9 mouse cellular contexts compared by ENCODE assay signal in the genomic region with DNA sequence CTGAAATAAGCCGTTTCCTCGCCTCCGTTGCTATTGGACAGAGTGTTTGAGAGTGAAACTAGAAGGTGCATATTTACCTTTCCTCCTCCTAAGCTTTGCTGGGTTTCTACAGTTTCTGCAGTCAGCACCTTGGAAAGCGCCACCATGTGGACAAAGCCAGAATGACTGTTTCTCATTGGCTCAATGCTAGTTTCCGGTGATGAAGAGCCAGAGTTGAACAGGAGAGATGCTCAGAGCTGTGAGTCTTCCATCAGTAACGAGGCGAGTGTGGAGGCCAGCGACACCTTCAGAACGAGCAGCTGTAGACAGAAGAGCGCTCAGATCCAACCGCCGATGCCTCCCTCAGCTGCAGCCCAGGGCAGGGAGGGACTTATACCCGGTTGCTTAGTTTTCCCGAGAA. TPM values are rescaled to one million over a fixed set of nuclear protein-coding genes. Genes with fewer than 3 reads are reported as not detected.
DNase-seq lines count a peak whose midpoint lies in the region; ATAC-seq lines count a peak whose summit lies in the region.
"Had no signal": no experiment of that assay in that cellular context is flagged by ENCODE, and none has a peak within 500 bp of the region (broad histone marks: within the 10 kb centered on the region; RNA-seq: fewer than 3 reads in every experiment).

No protein-coding gene starts in this region.

- no peak overlapping the region for H3K27ac ChIP-seq in hindbrain, embryonic 10.5 days
- H3K27ac ChIP-seq in hindbrain, embryonic 13.5 days: no peak overlapping the region
- H3K27ac ChIP-seq in midbrain, embryonic 10.5 days (replicated peaks): no peak overlapping the region
- H3K27ac ChIP-seq: liver, embryonic 15.5 days had no signal

- peaks cover 20% of the 10 kb centered on the region for H3K27me3 ChIP-seq in hindbrain, embryonic 10.5 days (ENCODE audit: insufficient read depth, poor library complexity, severe bottlenecking)
- H3K27me3 ChIP-seq in hindbrain, embryonic 13.5 days: 0 out of 2 replicates have a peak, but pooled peaks cover 4% of the 10 kb centered on the region
- H3K27me3 ChIP-seq in midbrain, embryonic 10.5 days (ENCODE audit: low read depth, poor library complexity, severe bottlenecking): peaks cover 27% of the 10 kb centered on the region
- H3K27me3 ChIP-seq: liver, embryonic 15.5 days had no signal

- H3K9me3 ChIP-seq in hindbrain, embryonic 10.5 days: no peaks in the 10 kb centered on the region
- no peaks in the 10 kb centered on the region for H3K9me3 ChIP-seq in hindbrain, embryonic 13.5 days
- H3K9me3 ChIP-seq in midbrain, embryonic 10.5 days (replicated peaks): no peaks in the 10 kb centered on the region
- H3K9me3 ChIP-seq: liver, embryonic 15.5 days had no signal

- no peaks in the 10 kb centered on the region for H3K36me3 ChIP-seq in hindbrain, embryonic 10.5 days
- no peaks in the 10 kb centered on the region for H3K36me3 ChIP-seq in hindbrain, embryonic 13.5 days
- H3K36me3 ChIP-seq in midbrain, embryonic 10.5 days: no peaks in the 10 kb centered on the region
- H3K36me3 ChIP-seq: liver, embryonic 15.5 days had no signal

- H3K4me2 ChIP-seq in hindbrain, embryonic 13.5 days: no peak overlapping the region
- H3K4me2 ChIP-seq: liver, embryonic 15.5 days had no signal

- ATAC-seq in hindbrain, embryonic 13.5 days (ENCODE audit: low FRiP score): no peak

- peaks cover 18% of the 10 kb centered on the region for H3K4me1 ChIP-seq in hindbrain, embryonic 10.5 days (replicated peaks)
- 0 out of 2 replicates have a peak, but pooled peaks cover 6% of the 10 kb centered on the region for H3K4me1 ChIP-seq in hindbrain, embryonic 13.5 days (replicated peaks)
- H3K4me1 ChIP-seq in midbrain, embryonic 10.5 days: peaks cover 10% of the 10 kb centered on the region

- WGBS in hindbrain, embryonic 10.5 days: 47% methylated on average over 14 of the region's 14 CpGs
- WGBS in hindbrain, embryonic 13.5 days: 43% methylated on average over 14 of the region's 14 CpGs
- WGBS in midbrain, embryonic 10.5 days: 45% methylated on average over 14 of the region's 14 CpGs

- no peak overlapping the region for H3K9ac ChIP-seq in hindbrain, embryonic 13.5 days
- H3K9ac ChIP-seq: liver, embryonic 15.5 days had no signal

- no peak overlapping the region for H3K4me3 ChIP-seq in hindbrain, embryonic 10.5 days
- H3K4me3 ChIP-seq in hindbrain, embryonic 13.5 days: no peak overlapping the region
- H3K4me3 ChIP-seq in midbrain, embryonic 10.5 days: no peak overlapping the region
- H3K4me3 ChIP-seq: liver, embryonic 15.5 days had no signal

- peak; percentile 68 for DNase-seq in hindbrain, embryonic 10.5 days (ENCODE audit: low spot score)
- DNase-seq in CD4-positive helper T cell, adult 2 months (ENCODE audit: low read depth, low spot score): peak; percentile 48
- DNase-seq in NIH3T3 (ENCODE audit: low read depth): peak; percentile 54
- peak; percentile 27 to 29 for DNase-seq in frontal cortex, postnatal 25 days (ENCODE audit: low spot score in 2 of 2)
- peak; percentile 51 for DNase-seq in midbrain, embryonic 10.5 days (ENCODE audit: low spot score)
- peak; percentile 66 for DNase-seq in testis, postnatal 10 days (ENCODE audit: low spot score)
- no peak for DNase-seq in gastrocnemius, adult 18-20 months (ENCODE audit: low spot score)

RNA-seq across cellular contexts. Expression of a gene that starts 4.1 kb away (rescaled TPM):
- 0.29 and 0.54 TPM in 2 replicates for polyA plus RNA-seq in hindbrain, embryonic 10.5 days (2016; fragmentation: Nextera tagmentation; extraction: Ambion mirVana)
- polyA plus RNA-seq in hindbrain, embryonic 13.5 days (2015; fragmentation: Nextera tagmentation; extraction: Ambion mirVana): 0.82 and 0.92 TPM in 2 replicates
- 0.11 and 0.17 TPM in 2 replicates for polyA plus RNA-seq in midbrain, embryonic 10.5 days (2016; fragmentation: Nextera tagmentation; extraction: Ambion mirVana)
- not detected for total RNA-seq in gastrocnemius, adult 18-20 months (2021)

RNA-seq across cellular contexts. Expression of a gene that starts 17.6 kb away (rescaled TPM):
- polyA plus RNA-seq in hindbrain, embryonic 10.5 days (2016; fragmentation: Nextera tagmentation; extraction: Ambion mirVana): 13.7 and 56.4 TPM in 2 replicates
- polyA plus RNA-seq in hindbrain, embryonic 13.5 days (2015; fragmentation: Nextera tagmentation; extraction: Ambion mirVana): 50.5 and 67.0 TPM in 2 replicates
- polyA plus RNA-seq in midbrain, embryonic 10.5 days (2016; fragmentation: Nextera tagmentation; extraction: Ambion mirVana): 13.8 and 23.1 TPM in 2 replicates
- total RNA-seq in gastrocnemius, adult 18-20 months (2021): not detected
- polyA plus RNA-seq: liver, embryonic 15.5 days had no signal

RNA-seq across cellular contexts. Expression of a gene that starts 45.5 kb away (rescaled TPM):
- polyA plus RNA-seq in hindbrain, embryonic 10.5 days (2016; fragmentation: Nextera tagmentation; extraction: Ambion mirVana): 7.3 and 7.4 TPM in 2 replicates
- 17.7 and 18.0 TPM in 2 replicates for polyA plus RNA-seq in hindbrain, embryonic 13.5 days (2015; fragmentation: Nextera tagmentation; extraction: Ambion mirVana)
- 4.6 and 5.1 TPM in 2 replicates for polyA plus RNA-seq in midbrain, embryonic 10.5 days (2016; fragmentation: Nextera tagmentation; extraction: Ambion mirVana)
- under 1 TPM; 0.50 to 0.64 TPM for total RNA-seq in gastrocnemius, adult 18-20 months (2021)

RNA-seq across cellular contexts. Expression of a gene that starts 45.7 kb away (rescaled TPM):
- 0.24 and 0.67 TPM in 2 replicates for polyA plus RNA-seq in hindbrain, embryonic 10.5 days (2016; fragmentation: Nextera tagmentation; extraction: Ambion mirVana)
- 0.45 and 0.74 TPM in 2 replicates for polyA plus RNA-seq in hindbrain, embryonic 13.5 days (2015; fragmentation: Nextera tagmentation; extraction: Ambion mirVana)
- polyA plus RNA-seq in midbrain, embryonic 10.5 days (2016; fragmentation: Nextera tagmentation; extraction: Ambion mirVana): 0.02 TPM in 1 of 2 replicates, not detected in the other
- total RNA-seq in gastrocnemius, adult 18-20 months (2021): not detected
